ENCODE assay signal across 18 mouse cellular contexts in genomic region chr1:35415646-35416045, GRCm38 (mm10).
A peak's percentile ranks its signal among the peaks of the same experiment; 100 is the strongest.
DNase-seq lines count a peak whose midpoint lies in the region; ATAC-seq and TF ChIP-seq lines count a peak whose summit lies in the region.
"Had no signal": no experiment of that assay in that cellular context is flagged by ENCODE, and none has a peak within 500 bp of the region (broad histone marks: within the 10 kb centered on the region; RNA-seq: fewer than 3 reads in every experiment).

No protein-coding gene starts in this region.

- no peak overlapping the region for H3K9ac ChIP-seq in embryonic facial prominence, embryonic 14.5 days (ENCODE audit: low read depth, low read length)
- H3K9ac ChIP-seq in hindbrain, postnatal 0 days (replicated peaks; ENCODE audit: low read length): no peak overlapping the region
- H3K9ac ChIP-seq: embryonic facial prominence, embryonic 12.5 days; forebrain, embryonic 12.5 days; limb, embryonic 13.5 days; midbrain, embryonic 12.5 days had no signal

- peak; percentile 51 for DNase-seq in embryonic facial prominence, embryonic 14.5 days (ENCODE audit: low spot score)
- DNase-seq in embryonic facial prominence, embryonic 10.5 days (ENCODE audit: low spot score): no peak
- peak; percentile 56 for DNase-seq in hindbrain, postnatal 0 days (ENCODE audit: low spot score)
- DNase-seq in hindbrain, embryonic 10.5 days (ENCODE audit: low spot score): no peak
- peak; percentile 15 for DNase-seq in urinary bladder, postnatal 14 days (ENCODE audit: low spot score)
- DNase-seq in urinary bladder, postnatal 25 days (ENCODE audit: low spot score): no peak
- DNase-seq in cerebellum, adult 9-10 months: no peak
- DNase-seq: adrenal gland, postnatal 10 days; cerebellum, postnatal 25 days; kidney, postnatal 4 days; thymus, postnatal 36 days had no signal

- H3K4me2 ChIP-seq in embryonic facial prominence, embryonic 14.5 days (ENCODE audit: low read depth, low read length): no peak overlapping the region
- no peak overlapping the region for H3K4me2 ChIP-seq in hindbrain, postnatal 0 days (ENCODE audit: low read depth, low read length)
- H3K4me2 ChIP-seq: embryonic facial prominence, embryonic 12.5 days; forebrain, embryonic 12.5 days; limb, embryonic 13.5 days; midbrain, embryonic 12.5 days had no signal

- ATAC-seq in embryonic facial prominence, embryonic 14.5 days (ENCODE audit: low read depth): no peak
- ATAC-seq in hindbrain, postnatal 0 days: no peak
- no peak for ATAC-seq in cerebellum, adult (ENCODE audit: insufficient number of reproducible peaks, low FRiP score, low TSS enrichment)
- ATAC-seq: intestine, postnatal 0 days had no signal

- H3K27me3 ChIP-seq in embryonic facial prominence, embryonic 14.5 days (replicated peaks; ENCODE audit: control insufficient read depth, insufficient read depth, low read length): no peaks in the 10 kb centered on the region
- no peaks in the 10 kb centered on the region for H3K27me3 ChIP-seq in embryonic facial prominence, embryonic 10.5 days (replicated peaks; ENCODE audit: low read depth, poor library complexity, severe bottlenecking)
- H3K27me3 ChIP-seq in hindbrain, postnatal 0 days (ENCODE audit: insufficient read depth, low read length): no peaks in the 10 kb centered on the region
- no peaks in the 10 kb centered on the region for H3K27me3 ChIP-seq in hindbrain, embryonic 10.5 days (ENCODE audit: insufficient read depth, poor library complexity, severe bottlenecking)
- H3K27me3 ChIP-seq: embryonic facial prominence, embryonic 12.5 days; forebrain, embryonic 12.5 days; limb, embryonic 13.5 days; midbrain, embryonic 12.5 days had no signal

- H3K36me3 ChIP-seq in embryonic facial prominence, embryonic 14.5 days (ENCODE audit: control insufficient read depth, insufficient read depth, low read length): no peaks in the 10 kb centered on the region
- H3K36me3 ChIP-seq in embryonic facial prominence, embryonic 10.5 days (replicated peaks): no peaks in the 10 kb centered on the region
- no peaks in the 10 kb centered on the region for H3K36me3 ChIP-seq in hindbrain, postnatal 0 days (ENCODE audit: insufficient read depth, low read length)
- H3K36me3 ChIP-seq in hindbrain, embryonic 10.5 days: no peaks in the 10 kb centered on the region
- H3K36me3 ChIP-seq: embryonic facial prominence, embryonic 12.5 days; forebrain, embryonic 12.5 days; limb, embryonic 13.5 days; midbrain, embryonic 12.5 days had no signal

- no peaks in the 10 kb centered on the region for H3K4me1 ChIP-seq in embryonic facial prominence, embryonic 14.5 days (ENCODE audit: control insufficient read depth, insufficient read depth, low read length)
- no peaks in the 10 kb centered on the region for H3K4me1 ChIP-seq in embryonic facial prominence, embryonic 10.5 days
- 0 out of 2 replicates have a peak, but pooled peaks cover 5% of the 10 kb centered on the region for H3K4me1 ChIP-seq in hindbrain, postnatal 0 days (ENCODE audit: insufficient read depth, low read length)
- H3K4me1 ChIP-seq in hindbrain, embryonic 10.5 days (replicated peaks): peaks cover 9% of the 10 kb centered on the region
- H3K4me1 ChIP-seq: embryonic facial prominence, embryonic 12.5 days had no signal

- H3K9me3 ChIP-seq in embryonic facial prominence, embryonic 14.5 days (ENCODE audit: control insufficient read depth, low read length): no peaks in the 10 kb centered on the region
- no peaks in the 10 kb centered on the region for H3K9me3 ChIP-seq in embryonic facial prominence, embryonic 10.5 days
- no peaks in the 10 kb centered on the region for H3K9me3 ChIP-seq in hindbrain, postnatal 0 days (ENCODE audit: low read length)
- no peaks in the 10 kb centered on the region for H3K9me3 ChIP-seq in hindbrain, embryonic 10.5 days
- H3K9me3 ChIP-seq: embryonic facial prominence, embryonic 12.5 days; forebrain, embryonic 12.5 days; limb, embryonic 13.5 days; midbrain, embryonic 12.5 days had no signal

- TF ChIP-seq CTCF in hindbrain, postnatal 0 days (IDR thresholded peaks at IDR 0.05; ENCODE audit: low read depth): no peak

- H3K4me3 ChIP-seq in embryonic facial prominence, embryonic 14.5 days (ENCODE audit: low read depth, low read length): no peak overlapping the region
- no peak overlapping the region for H3K4me3 ChIP-seq in embryonic facial prominence, embryonic 10.5 days
- H3K4me3 ChIP-seq in hindbrain, postnatal 0 days (ENCODE audit: low read length): no peak overlapping the region
- no peak overlapping the region for H3K4me3 ChIP-seq in hindbrain, embryonic 10.5 days
- H3K4me3 ChIP-seq: embryonic facial prominence, embryonic 12.5 days; forebrain, embryonic 12.5 days; left cerebral cortex, adult 2 months; limb, embryonic 13.5 days; midbrain, embryonic 12.5 days had no signal

- no peak overlapping the region for H3K27ac ChIP-seq in embryonic facial prominence, embryonic 14.5 days (replicated peaks; ENCODE audit: low read depth, low read length)
- H3K27ac ChIP-seq in embryonic facial prominence, embryonic 10.5 days (replicated peaks): no peak overlapping the region
- H3K27ac ChIP-seq in hindbrain, postnatal 0 days: no peak overlapping the region
- H3K27ac ChIP-seq in hindbrain, embryonic 10.5 days: no peak overlapping the region
- H3K27ac ChIP-seq: embryonic facial prominence, embryonic 12.5 days; forebrain, embryonic 12.5 days; left cerebral cortex, adult 2 months; limb, embryonic 13.5 days; midbrain, embryonic 12.5 days had no signal

- 73% methylated on average over 1 of the region's 1 CpGs for WGBS in embryonic facial prominence, embryonic 14.5 days
- WGBS in embryonic facial prominence, embryonic 10.5 days: 87% methylated on average over 1 of the region's 1 CpGs
- WGBS in hindbrain, postnatal 0 days: 45% methylated on average over 1 of the region's 1 CpGs
- WGBS in hindbrain, embryonic 10.5 days: 87% methylated on average over 1 of the region's 1 CpGs

Comparison
In these comparisons a context has a peak if more than half of its experiments do, and no peak if none do; other contexts are left out.
1. DNase-seq: peak in embryonic facial prominence, embryonic 14.5 days (single experiment), hindbrain, postnatal 0 days (single experiment) and urinary bladder, postnatal 14 days (single experiment); none in embryonic facial prominence, embryonic 10.5 days (single experiment), hindbrain, embryonic 10.5 days (single experiment), urinary bladder, postnatal 25 days (single experiment) and cerebellum, adult 9-10 months (single experiment).